Mouse (Mus musculus) intestine, postnatal 0 days (tissue): ENCODE measurements around the gene Epha7. TPM values are rescaled to one million over a fixed set of nuclear protein-coding genes. Genes with fewer than 3 reads are reported as not detected.

ENCODE experiments used
- ATAC-seq: fragments of 200-750 bp; cut with Nextera tagmentation; 2 replicates; pipeline ENCODE4 v1.8.0; 2017; ENCODE audit warnings: mild to moderate bottlenecking, moderate TSS enrichment, moderate library complexity
- H3K27ac ChIP-seq: fragments of 300-500 bp; sonication (generic); 2 replicates; pipeline ENCODE4 v1.5.1; 2014; ENCODE audit warnings: mild to moderate bottlenecking, low read depth, low read length, moderate library complexity
- H3K27me3 ChIP-seq: fragments of 300-500 bp; sonication (generic); replicated peaks from 2 replicates; pipeline ENCODE4 v1.6.1; 2014; ENCODE audit warnings: low read length, mixed read lengths; ENCODE audit not compliant: control insufficient read depth, insufficient read depth
- H3K36me3 ChIP-seq: fragments of 300-500 bp; sonication (generic); 2 replicates; pipeline ENCODE4 v1.6.1; 2014; ENCODE audit warnings: mild to moderate bottlenecking, moderate library complexity; ENCODE audit not compliant: control insufficient read depth, insufficient read depth
- H3K4me1 ChIP-seq: fragments of 300-500 bp; sonication (generic); replicated peaks from 2 replicates; pipeline ENCODE4 v1.6.1; 2014; ENCODE audit warnings: antibody characterized with exemption, low read length, mixed read lengths; ENCODE audit not compliant: control insufficient read depth, insufficient read depth
- H3K4me2 ChIP-seq: fragments of 300-500 bp; sonication (generic); replicated peaks from 2 replicates; pipeline ENCODE4 v1.6.1; 2014; ENCODE audit warnings: low read depth, mild to moderate bottlenecking, moderate library complexity
- H3K4me3 ChIP-seq: fragments of 300-500 bp; sonication (generic); 2 replicates; pipeline ENCODE4 v1.5.1; 2014; ENCODE audit warnings: low read depth, low read length
- H3K9ac ChIP-seq: fragments of 300-500 bp; sonication (generic); 2 replicates; pipeline ENCODE4 v1.6.1; 2014; ENCODE audit warnings: mild to moderate bottlenecking, low read depth, low read length
- H3K9me3 ChIP-seq: fragments of 300-500 bp; sonication (generic); 2 replicates; pipeline ENCODE4 v1.6.1; 2016; ENCODE audit warnings: mixed run types; ENCODE audit not compliant: control insufficient read depth
- CTCF ChIP-seq: sonication (generic); IDR thresholded peaks from 2 replicates; pipeline ENCODE4 v1.5.1; 2016; ENCODE audit warnings: low read depth, mild to moderate bottlenecking, control low read depth, antibody characterized with exemption, moderate library complexity
- WGBS: fragments of 180-500 bp; shearing (Covaris S2); extraction: QIAGEN DNeasy Blood & Tissue Kit; methylation state at CpG from one replicate; pipeline ENCODE4 v1.1.7; 2014; 5-methylcytosine and 5-hydroxymethylcytosine counted together
- polyA plus RNA-seq: library from polyadenylated mRNA; unstranded; fragments of >200 nt; fragmentation: Nextera tagmentation; extraction: Ambion mirVana; gene quantifications from 2 replicates; pipeline ENCODE4 v1.2.1, GENCODE M21; 2015

The Epha7 gene
- polyA plus RNA-seq, 1 experiment from 2014 or later, result 2.8 TPM

GRCm38 (mm10) chr4:28862845-28863666, 50.1 kb downstream of the Epha7 start:
- Histone ChIP-seq H3K4me3 (no peak overlapping the region), H3K36me3 (no peaks in the 10 kb centered on the region), H3K4me1 (no peaks in the 10 kb centered on the region), H3K4me2 (no peak overlapping the region), H3K27ac (no peak overlapping the region), H3K9ac (no peak overlapping the region), H3K27me3 (no peaks in the 10 kb centered on the region), H3K9me3 (no peaks in the 10 kb centered on the region)
- no peak for TF ChIP-seq CTCF
- 70% methylated on average over 6 of the region's 6 CpGs for WGBS
- ATAC-seq, result no peak

- Histone ChIP-seq H3K9me3 (no peaks in the 10 kb centered on the region), H3K4me2 (no peak overlapping the region), H3K9ac (no peak overlapping the region), H3K4me1 (no peaks in the 10 kb centered on the region), H3K27me3 (no peaks in the 10 kb centered on the region), H3K4me3 (no peak overlapping the region), H3K36me3 (no peaks in the 10 kb centered on the region), H3K27ac (no peak overlapping the region)
- 46% methylated on average over 2 of the region's 2 CpGs for WGBS
- TF ChIP-seq CTCF, result no peak
- ATAC-seq, result no peak
Measured at GRCm38 (mm10) chr4:28866411-28866810, 53.5 kb downstream of the Epha7 start.

GRCm38 (mm10) chr4:28871615-28872014, 58.7 kb downstream of the Epha7 start:
- Histone ChIP-seq H3K36me3 (no peaks in the 10 kb centered on the region), H3K27ac (no peak overlapping the region), H3K4me2 (no peak overlapping the region), H3K4me1 (no peaks in the 10 kb centered on the region), H3K9me3 (no peaks in the 10 kb centered on the region), H3K4me3 (no peak overlapping the region), H3K9ac (no peak overlapping the region), H3K27me3 (no peaks in the 10 kb centered on the region)
- 90% methylated on average over 11 of the region's 11 CpGs for WGBS
- no peak for ATAC-seq
- no peak for TF ChIP-seq CTCF

DNA sequence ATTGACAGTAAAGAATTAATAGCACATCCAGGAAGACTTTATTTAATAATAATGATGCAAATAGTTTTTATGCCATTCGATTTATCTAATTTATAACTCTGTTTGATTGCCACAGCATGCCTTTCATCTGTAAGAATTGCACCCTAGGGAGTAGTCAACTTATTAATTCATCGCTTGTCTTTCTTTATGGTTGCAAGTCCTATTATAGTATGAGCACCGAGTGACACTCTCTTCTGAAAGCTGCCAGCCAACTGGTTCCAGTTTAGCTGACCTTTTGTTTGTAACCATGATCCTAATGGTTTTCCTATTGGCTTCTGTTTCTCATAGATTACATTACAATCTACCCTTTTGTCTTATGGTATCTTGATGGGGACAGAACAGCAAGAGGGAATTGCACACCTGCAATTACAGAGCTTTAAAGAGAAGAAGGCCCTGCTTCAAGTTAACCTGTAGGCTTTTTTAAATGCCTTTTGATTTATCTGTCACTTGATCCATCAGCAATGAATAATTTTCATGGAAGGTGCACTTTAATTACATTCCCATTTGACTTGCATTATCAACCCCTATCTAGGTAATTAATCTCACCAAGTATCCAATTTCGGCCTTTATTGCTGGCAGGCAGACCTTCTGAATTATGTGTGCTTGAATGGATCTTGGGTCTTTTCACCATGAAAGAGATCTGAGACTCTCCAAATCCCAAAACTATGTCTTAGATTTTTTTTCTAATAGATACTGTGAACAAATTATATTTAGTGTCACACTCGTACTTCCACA, 68.5 kb downstream of the Epha7 start:
- H3K36me3 ChIP-seq, result no peaks in the 10 kb centered on the region
- WGBS, result 79% methylated on average over 5 of the region's 5 CpGs
- H3K9ac ChIP-seq, result no peak overlapping the region
- no peak overlapping the region for H3K27ac ChIP-seq
- no peak overlapping the region for H3K4me2 ChIP-seq
- no peak for TF ChIP-seq CTCF
- no peak for ATAC-seq
- H3K27me3 ChIP-seq, result no peaks in the 10 kb centered on the region
- H3K9me3 ChIP-seq, result no peaks in the 10 kb centered on the region
- H3K4me3 ChIP-seq, result no peak overlapping the region
- H3K4me1 ChIP-seq, result no peaks in the 10 kb centered on the region

GRCm38 (mm10) chr4:28889630-28890029, 76.7 kb downstream of the Epha7 start:
- WGBS, result 59% methylated on average over 5 of the region's 5 CpGs
- H3K36me3 ChIP-seq, result no peaks in the 10 kb centered on the region
- no peak overlapping the region for H3K4me3 ChIP-seq
- TF ChIP-seq CTCF, result no peak
- no peaks in the 10 kb centered on the region for H3K9me3 ChIP-seq
- no peak overlapping the region for H3K27ac ChIP-seq
- no peak overlapping the region for H3K4me2 ChIP-seq
- no peak for ATAC-seq
- no peaks in the 10 kb centered on the region for H3K27me3 ChIP-seq
- no peak overlapping the region for H3K9ac ChIP-seq
- H3K4me1 ChIP-seq, result no peaks in the 10 kb centered on the region

DNA sequence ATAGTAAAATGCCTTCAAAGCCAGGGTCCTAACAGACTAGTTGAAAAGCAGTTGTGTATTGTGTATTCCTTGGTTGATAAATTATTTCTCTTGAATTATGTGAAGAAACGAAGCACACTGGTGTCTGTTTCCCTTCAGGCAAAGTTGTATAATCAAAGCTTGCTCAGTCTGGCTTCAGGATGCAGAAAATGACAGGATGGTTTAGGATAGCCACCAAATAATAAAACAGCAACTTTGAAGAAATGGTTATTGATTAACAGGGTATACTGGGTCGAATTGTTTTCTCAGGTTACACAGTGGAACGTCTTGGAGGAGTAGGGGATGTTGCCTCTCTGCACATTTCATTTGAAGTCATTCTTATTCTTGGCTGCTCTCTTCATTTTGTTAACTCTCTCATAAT, 77.2 kb downstream of the Epha7 start:
- Histone ChIP-seq H3K4me3 (no peak overlapping the region), H3K36me3 (no peaks in the 10 kb centered on the region)
- no peak for ATAC-seq

More for the DNA sequence above, 77.2 kb downstream of the Epha7 start:
- Histone ChIP-seq H3K9me3 (no peaks in the 10 kb centered on the region), H3K4me1 (no peaks in the 10 kb centered on the region), H3K4me2 (no peak overlapping the region), H3K27me3 (no peaks in the 10 kb centered on the region), H3K9ac (no peak overlapping the region), H3K27ac (no peak overlapping the region)
- WGBS, result 21% methylated on average over 3 of the region's 3 CpGs
- no peak for TF ChIP-seq CTCF
